Mouse (Mus musculus) stomach, embryonic 14.5 days (tissue): ENCODE data around the gene Il1rl1. TPM values are rescaled to one million over a fixed set of nuclear protein-coding genes. Genes with fewer than 3 reads are reported as not detected.

Experiments used
- ATAC-seq: fragments of 200-750 bp; cut with Nextera tagmentation; 2 replicates; pipeline ENCODE4 v1.8.0; 2017; ENCODE audit warnings: low read depth, moderate TSS enrichment; ENCODE audit not compliant: insufficient number of reproducible peaks, insufficient read depth, low FRiP score
- H3K27ac ChIP-seq: fragments of 300-500 bp; sonication (generic); 2 replicates; pipeline ENCODE4 v1.5.1; 2014; ENCODE audit warnings: mild to moderate bottlenecking, low read length, moderate library complexity, mixed read lengths
- H3K27me3 ChIP-seq: fragments of 300-500 bp; sonication (generic); 2 replicates; pipeline ENCODE4 v1.6.1; 2014; ENCODE audit warnings: low read length, control low read depth, mixed read lengths; ENCODE audit not compliant: control insufficient read depth, insufficient read depth
- H3K36me3 ChIP-seq: fragments of 300-500 bp; sonication (generic); 2 replicates; pipeline ENCODE4 v1.6.1; 2014; ENCODE audit warnings: mild to moderate bottlenecking, control low read depth, low read length, moderate library complexity, mixed read lengths; ENCODE audit not compliant: control insufficient read depth, insufficient read depth
- H3K4me1 ChIP-seq: fragments of 300-500 bp; sonication (generic); 2 replicates; pipeline ENCODE4 v1.6.1; 2014; ENCODE audit warnings: low read length, control low read depth, mixed read lengths; ENCODE audit not compliant: control insufficient read depth, insufficient read depth
- H3K4me2 ChIP-seq: fragments of 300-500 bp; sonication (generic); replicated peaks from 2 replicates; pipeline ENCODE4 v1.6.1; 2014; ENCODE audit warnings: low read depth, low read length, control low read depth
- H3K4me3 ChIP-seq: fragments of 300-500 bp; sonication (generic); 2 replicates; pipeline ENCODE4 v1.5.1; 2014; ENCODE audit warnings: low read depth, low read length, control low read depth
- H3K9ac ChIP-seq: fragments of 300-500 bp; sonication (generic); replicated peaks from 2 replicates; pipeline ENCODE4 v1.6.1; 2014; ENCODE audit warnings: low read depth, mild to moderate bottlenecking, control low read depth, low read length, moderate library complexity, mixed read lengths
- H3K9me3 ChIP-seq: fragments of 300-500 bp; sonication (generic); 2 replicates; pipeline ENCODE4 v1.6.1; 2016; ENCODE audit warnings: low read depth, low read length, control low read depth; ENCODE audit not compliant: control insufficient read depth
- WGBS: fragments of 180-500 bp; shearing (Covaris S2); extraction: QIAGEN DNeasy Blood & Tissue Kit; methylation state at CpG from one replicate; pipeline ENCODE4 v1.1.7; 2014; 5-methylcytosine and 5-hydroxymethylcytosine counted together
- polyA plus RNA-seq: library from polyadenylated mRNA; unstranded; fragments of >200 nt; fragmentation: Nextera tagmentation; extraction: Ambion mirVana; gene quantifications from 2 replicates; pipeline ENCODE4 v1.2.1, GENCODE M21; 2014

The Il1rl1 gene
- polyA plus RNA-seq, 1 experiment from 2014 or later, result 0.35 TPM

DNA sequence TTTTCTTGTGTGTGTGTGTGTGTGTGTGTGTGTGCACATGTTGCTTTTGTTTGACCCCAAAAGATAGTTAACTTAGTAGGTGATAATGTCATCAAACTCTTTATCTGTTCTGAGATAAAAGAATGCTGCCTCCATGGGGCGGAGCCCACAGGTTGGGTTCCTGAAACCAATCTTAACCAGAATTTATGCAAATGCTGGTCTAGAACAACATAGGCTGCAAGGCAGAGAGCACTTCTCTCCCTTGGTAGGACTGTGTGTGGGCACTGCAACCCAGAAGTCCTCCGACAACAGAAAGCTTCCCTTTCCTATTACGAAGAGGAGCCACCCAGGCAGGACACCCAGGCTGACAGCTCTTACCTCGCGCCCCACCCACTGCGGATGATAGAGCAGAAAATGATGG is 29.7 kb upstream of the Il1rl1 start:
- no peak for ATAC-seq
- no peaks in the 10 kb centered on the region for H3K36me3 ChIP-seq
- H3K9ac ChIP-seq, result no peak overlapping the region
- no peaks in the 10 kb centered on the region for H3K9me3 ChIP-seq
- no peak overlapping the region for H3K4me3 ChIP-seq
- H3K27me3 ChIP-seq, result no peaks in the 10 kb centered on the region
- WGBS, result 89% methylated on average over 6 of the region's 6 CpGs
- H3K27ac ChIP-seq, result no peak overlapping the region
- H3K4me2 ChIP-seq, result no peak overlapping the region
- H3K4me1 ChIP-seq, result no peaks in the 10 kb centered on the region

DNA sequence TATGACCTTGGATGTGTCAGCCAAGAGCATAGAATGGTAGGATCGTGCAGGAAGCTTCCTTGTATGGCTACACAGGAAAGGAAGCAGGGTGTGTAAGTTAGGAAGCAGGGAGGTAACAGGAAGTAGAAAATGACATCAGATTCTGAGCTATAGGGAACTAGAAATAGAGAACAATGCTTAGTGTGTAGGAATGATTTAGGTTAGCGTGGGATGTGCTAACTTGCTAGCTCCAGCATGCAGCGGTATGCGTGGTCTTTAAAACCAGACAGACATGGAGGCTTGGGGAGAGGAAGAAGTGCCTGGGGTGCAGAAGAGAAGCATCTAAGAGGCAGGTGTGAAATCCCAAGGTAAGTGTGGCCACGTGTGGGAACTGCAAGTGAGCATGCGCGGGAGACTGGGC is 24.7 kb upstream of the Il1rl1 start:
- Histone ChIP-seq H3K4me1 (no peaks in the 10 kb centered on the region), H3K27ac (no peak overlapping the region), H3K4me3 (no peak overlapping the region), H3K9ac (no peak overlapping the region), H3K9me3 (no peaks in the 10 kb centered on the region; the same call in 1 of the 2 replicates), H3K4me2 (no peak overlapping the region), H3K36me3 (no peaks in the 10 kb centered on the region), H3K27me3 (no peaks in the 10 kb centered on the region)
- 74% methylated on average over 7 of the region's 7 CpGs for WGBS
- no peak for ATAC-seq

DNA sequence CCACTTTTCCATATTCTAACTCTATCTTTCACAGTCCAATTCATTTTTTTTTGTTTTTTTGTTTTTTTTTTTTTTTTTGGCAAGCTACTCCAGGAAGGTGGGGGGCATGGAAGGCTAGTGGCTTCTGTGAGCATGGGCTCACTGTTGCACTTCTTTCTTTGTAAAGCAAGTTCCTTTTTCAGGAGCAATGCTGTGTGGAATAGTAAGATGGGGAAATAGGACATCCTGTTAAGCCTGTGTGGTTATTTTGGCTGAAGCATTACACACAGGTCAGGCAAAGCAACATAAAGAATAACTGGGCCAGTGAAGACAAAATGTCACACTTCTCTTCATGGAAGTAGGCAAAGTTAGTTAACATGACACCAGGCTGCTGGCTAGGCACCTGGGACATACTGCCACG is 19.5 kb upstream of the Il1rl1 start:
- Histone ChIP-seq H3K4me2 (no peak overlapping the region), H3K9ac (no peak overlapping the region), H3K36me3 (no peaks in the 10 kb centered on the region), H3K4me1 (no peaks in the 10 kb centered on the region), H3K27ac (no peak overlapping the region), H3K9me3 (no peaks in the 10 kb centered on the region; the same call in 1 of the 2 replicates), H3K27me3 (no peaks in the 10 kb centered on the region), H3K4me3 (no peak overlapping the region)
- no peak for ATAC-seq
- WGBS, result 45% methylated on average over 1 of the region's 1 CpGs

DNA sequence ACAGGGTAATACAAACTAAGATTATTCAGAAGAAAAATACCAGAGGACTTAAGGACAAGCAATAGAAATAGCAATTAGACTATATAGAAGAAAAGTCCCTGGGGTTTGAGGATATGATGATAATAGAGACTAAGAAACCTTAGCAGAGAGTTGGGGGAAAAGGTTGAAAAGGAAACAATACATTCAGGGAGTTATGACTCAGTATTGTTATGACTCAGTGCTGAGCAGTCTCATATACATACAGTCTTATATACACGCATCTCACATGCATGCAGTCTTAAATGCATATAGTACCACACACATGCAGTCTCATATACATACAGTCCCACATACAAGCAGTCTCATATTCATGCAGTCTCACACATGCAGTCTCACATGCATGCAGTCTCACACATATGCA is 16.3 kb upstream of the Il1rl1 start:
- Histone ChIP-seq H3K9ac (no peak overlapping the region), H3K9me3 (no peaks in the 10 kb centered on the region; the same call in 1 of the 2 replicates), H3K4me2 (no peak overlapping the region), H3K4me3 (no peak overlapping the region), H3K36me3 (no peaks in the 10 kb centered on the region), H3K27me3 (no peaks in the 10 kb centered on the region), H3K4me1 (no peaks in the 10 kb centered on the region), H3K27ac (no peak overlapping the region)
- no peak for ATAC-seq
- WGBS, result 93% methylated on average over 1 of the region's 1 CpGs

DNA sequence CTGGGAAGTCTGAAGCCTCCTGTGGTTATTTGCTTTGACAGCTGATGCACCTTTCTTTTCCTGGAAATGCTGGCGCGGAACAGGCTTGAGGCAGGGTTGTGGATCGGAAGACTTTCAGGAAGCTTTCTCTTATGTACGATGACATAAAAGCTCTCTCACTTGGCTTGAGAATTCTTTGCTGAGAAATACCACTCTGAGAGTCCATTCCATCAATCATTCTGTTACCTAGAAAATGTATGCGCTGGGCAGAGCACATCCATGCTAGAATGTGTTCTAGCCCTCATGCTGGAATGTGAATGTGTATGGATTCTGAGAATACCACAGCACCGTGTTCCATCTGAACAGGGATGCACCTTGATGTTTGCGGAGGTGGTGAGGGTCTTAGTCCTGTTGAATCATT is 15.1 kb upstream of the Il1rl1 start:
- H3K27me3 ChIP-seq, result no peaks in the 10 kb centered on the region
- no peak for ATAC-seq
- no peak overlapping the region for H3K9ac ChIP-seq
- H3K9me3 ChIP-seq, result no peaks in the 10 kb centered on the region; the same call in 1 of the 2 replicates
- no peak overlapping the region for H3K4me2 ChIP-seq
- no peaks in the 10 kb centered on the region for H3K36me3 ChIP-seq
- H3K4me1 ChIP-seq, result no peaks in the 10 kb centered on the region
- no peak overlapping the region for H3K4me3 ChIP-seq
- WGBS, result 67% methylated on average over 7 of the region's 7 CpGs
- H3K27ac ChIP-seq, result no peak overlapping the region

DNA sequence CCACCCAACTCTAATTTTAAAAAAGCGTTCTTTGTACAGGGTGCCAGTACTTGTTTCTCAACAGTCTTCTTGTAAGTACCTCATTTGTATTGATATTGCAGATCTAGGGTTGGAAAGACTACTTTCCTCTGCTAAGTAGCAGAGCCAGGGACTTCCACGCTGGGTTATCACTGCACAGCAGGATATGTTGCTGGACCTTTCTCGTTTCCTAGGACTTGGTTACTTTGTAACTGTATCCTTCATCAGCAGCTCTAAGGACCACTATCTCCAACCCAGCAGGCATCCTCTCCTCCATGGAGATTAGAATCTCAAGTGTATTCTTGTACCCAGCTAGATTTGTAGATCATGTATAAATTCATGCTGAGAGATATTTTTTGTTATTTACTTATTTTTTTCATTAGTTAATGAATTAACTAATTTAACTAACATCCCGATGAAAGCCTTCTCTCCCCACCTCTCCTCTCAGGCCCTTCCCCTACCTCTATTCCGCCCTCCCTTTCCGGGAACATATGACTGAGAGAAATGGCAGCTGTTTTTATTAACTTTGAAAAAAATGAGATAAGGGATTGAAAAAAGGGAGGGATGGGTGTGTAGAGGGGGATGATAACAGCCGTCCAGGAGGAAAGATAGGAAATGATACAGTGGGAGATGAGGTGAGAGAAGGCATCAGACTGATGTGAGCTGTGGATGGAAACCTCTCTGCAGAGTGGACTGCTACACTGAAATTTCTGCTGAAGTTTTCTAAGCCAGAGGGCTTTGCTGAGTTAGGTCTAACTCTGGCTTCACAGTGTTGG is 14.3 kb upstream of the Il1rl1 start:
- Histone ChIP-seq H3K4me2 (no peak overlapping the region), H3K36me3 (no peaks in the 10 kb centered on the region), H3K9ac (no peak overlapping the region), H3K4me1 (no peaks in the 10 kb centered on the region), H3K9me3 (no peaks in the 10 kb centered on the region), H3K27me3 (no peaks in the 10 kb centered on the region), H3K27ac (no peak overlapping the region), H3K4me3 (no peak overlapping the region)
- ATAC-seq, result no peak
- 61% methylated on average over 7 of the region's 7 CpGs for WGBS

DNA sequence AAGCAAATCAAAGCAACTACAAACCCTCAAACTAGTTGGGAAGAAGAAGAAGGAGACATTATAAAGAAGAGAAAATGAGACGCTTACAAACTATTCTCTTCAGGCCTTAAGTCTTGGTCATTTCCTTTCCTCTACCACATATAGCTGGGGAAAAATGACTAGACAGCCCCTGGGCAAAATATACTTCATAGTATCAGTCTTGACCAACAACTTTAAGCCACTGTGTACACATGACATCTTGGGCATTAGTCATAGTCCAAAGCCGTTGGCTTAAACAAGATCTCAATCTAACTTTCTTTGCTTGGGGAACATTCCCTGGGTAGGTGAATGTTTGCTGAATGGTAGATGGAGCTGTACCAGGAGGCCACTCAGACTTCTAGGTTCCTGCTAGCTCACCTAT is 12.3 kb upstream of the Il1rl1 start:
- H3K36me3 ChIP-seq, result no peaks in the 10 kb centered on the region
- no peaks in the 10 kb centered on the region for H3K9me3 ChIP-seq
- H3K4me1 ChIP-seq, result no peaks in the 10 kb centered on the region
- H3K27me3 ChIP-seq, result no peaks in the 10 kb centered on the region
- H3K27ac ChIP-seq, result no peak overlapping the region
- 83% methylated on average over 2 of the region's 2 CpGs for WGBS
- no peak overlapping the region for H3K4me3 ChIP-seq
- ATAC-seq, result no peak
- H3K9ac ChIP-seq, result no peak overlapping the region
- H3K4me2 ChIP-seq, result no peak overlapping the region

DNA sequence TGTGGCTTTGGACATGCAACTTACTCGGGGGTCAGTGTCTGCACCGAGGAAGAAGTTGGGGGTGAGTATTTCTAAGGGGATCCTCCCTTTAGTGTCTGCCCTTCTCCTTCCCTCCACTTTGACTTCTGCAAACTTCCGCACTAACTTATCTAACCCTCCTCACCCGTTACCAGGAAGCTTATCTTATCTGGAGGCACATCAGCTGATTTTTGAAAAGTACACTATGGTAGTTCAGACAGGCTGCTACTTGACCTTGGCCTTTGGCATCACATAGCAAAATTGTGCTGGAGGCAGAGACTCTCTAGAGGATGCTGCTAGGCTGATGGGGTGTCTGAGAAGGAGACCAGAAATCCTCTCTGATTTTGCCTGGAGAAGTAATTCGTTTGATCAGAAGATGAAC is 10.9 kb upstream of the Il1rl1 start:
- no peaks in the 10 kb centered on the region for H3K27me3 ChIP-seq
- H3K36me3 ChIP-seq, result no peaks in the 10 kb centered on the region
- H3K9me3 ChIP-seq, result no peaks in the 10 kb centered on the region
- no peak for ATAC-seq
- no peak overlapping the region for H3K27ac ChIP-seq
- H3K4me2 ChIP-seq, result no peak overlapping the region
- H3K4me3 ChIP-seq, result no peak overlapping the region
- WGBS, result 50% methylated on average over 5 of the region's 5 CpGs
- H3K9ac ChIP-seq, result no peak overlapping the region
- no peaks in the 10 kb centered on the region for H3K4me1 ChIP-seq

DNA sequence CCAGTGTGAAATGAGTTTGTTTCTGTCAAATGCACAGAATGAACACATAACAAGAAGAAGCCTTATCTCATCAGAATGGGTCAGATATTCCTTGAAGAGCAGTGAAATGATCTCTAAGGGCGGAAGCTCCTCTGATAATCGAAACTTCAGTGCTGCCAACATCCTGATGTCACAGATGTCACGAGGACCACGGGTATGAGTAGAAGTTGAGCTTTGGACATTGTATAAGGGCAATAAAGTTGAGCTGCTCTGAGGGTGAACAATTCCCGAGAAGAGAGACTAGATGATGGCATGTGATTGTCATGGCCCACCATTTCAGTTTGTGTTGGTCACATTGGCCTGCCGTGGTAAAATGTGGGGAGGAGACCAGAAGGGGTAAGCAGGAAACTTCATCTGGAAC is 5.5 kb upstream of the Il1rl1 start:
- WGBS, result 83% methylated on average over 6 of the region's 6 CpGs

More for the DNA sequence above, 5.5 kb upstream of the Il1rl1 start:
- Histone ChIP-seq H3K27me3 (no peaks in the 10 kb centered on the region), H3K27ac (no peak overlapping the region), H3K4me1 (no peaks in the 10 kb centered on the region), H3K9ac (no peak overlapping the region), H3K9me3 (no peaks in the 10 kb centered on the region), H3K4me3 (no peak overlapping the region), H3K36me3 (no peaks in the 10 kb centered on the region), H3K4me2 (no peak overlapping the region)
- ATAC-seq, result no peak
